In genomic region chr11:79039488-79039887, GRCm38 (mm10) we compare ENCODE assay signal across 10 mouse cellular contexts. TPM values are rescaled to one million over a fixed set of nuclear protein-coding genes. Genes with fewer than 3 reads are reported as not detected.
DNase-seq lines count a peak whose midpoint lies in the region; ATAC-seq lines count a peak whose summit lies in the region.
"Had no signal": no experiment of that assay in that cellular context is flagged by ENCODE, and none has a peak within 500 bp of the region (broad histone marks: within the 10 kb centered on the region; RNA-seq: fewer than 3 reads in every experiment).

No protein-coding gene starts in this region.

- H3K4me3 ChIP-seq in midbrain, embryonic 10.5 days, result no peak overlapping the region
- H3K4me3 ChIP-seq: liver, embryonic 13.5 days had no signal

- H3K27me3 ChIP-seq in midbrain, embryonic 10.5 days (ENCODE audit: low read depth, poor library complexity, severe bottlenecking), result no peaks in the 10 kb centered on the region
- H3K27me3 ChIP-seq: CH12.LX; liver, embryonic 13.5 days had no signal

- no peaks in the 10 kb centered on the region for H3K9me3 ChIP-seq in midbrain, embryonic 10.5 days (replicated peaks)
- H3K9me3 ChIP-seq: liver, embryonic 13.5 days had no signal

- DNase-seq in frontal cortex, postnatal 36 days (ENCODE audit: low spot score in 2 of 2), result peak; percentile 22 to 25
- no peak for DNase-seq in frontal cortex, postnatal 25 days (ENCODE audit: low spot score in 2 of 2)
- peak; percentile 75 for DNase-seq in Muller cell, postnatal 12 days (ENCODE audit: inconsistent ontology term)
- peak; percentile 49 to 68 for DNase-seq in kidney, postnatal 25 days
- DNase-seq in right cerebral cortex, postnatal 25 days, result no peak
- no peak for DNase-seq in midbrain, embryonic 10.5 days (ENCODE audit: low spot score)
- DNase-seq in cerebellum, postnatal 14 days, result no peak
- DNase-seq: liver, embryonic 13.5 days had no signal

- H3K4me1 ChIP-seq in midbrain, embryonic 10.5 days, result peaks cover 24% of the 10 kb centered on the region

- H3K27ac ChIP-seq in midbrain, embryonic 10.5 days (replicated peaks), result no peak overlapping the region
- H3K27ac ChIP-seq: liver, embryonic 13.5 days had no signal

- peak; percentile 34; the same call in 1 of the 2 replicates for ATAC-seq in erythroblast, adult 5-6 weeks (replicated peaks; ENCODE audit: low FRiP score, poor library complexity, severe bottlenecking)

- peaks cover 14% of the 10 kb centered on the region for H3K36me3 ChIP-seq in midbrain, embryonic 10.5 days

- WGBS in midbrain, embryonic 10.5 days, result 61% methylated on average over 2 of the region's 2 CpGs

RNA-seq across cellular contexts. Expression of gene Lgals9, which starts 54.7 kb away (rescaled TPM):
- total RNA-seq in erythroblast, adult 5-6 weeks (2015; ENCODE audit: low replicate concordance), result 155 and 163 TPM in 2 replicates
- 39.4 and 48.7 TPM in 2 replicates for total RNA-seq in erythroblast, adult 5-6 weeks (2017; ENCODE audit: low replicate concordance)
- 2.6 and 4.9 TPM in 2 replicates for polyA plus RNA-seq in midbrain, embryonic 10.5 days (2016; fragmentation: Nextera tagmentation; extraction: Ambion mirVana)

Comparison
In these comparisons a context has a peak if more than half of its experiments do, and no peak if none do; other contexts are left out.
1. DNase-seq: peak in frontal cortex, postnatal 36 days (2 of 2), Muller cell, postnatal 12 days (single experiment) and kidney, postnatal 25 days (2 of 2); none in frontal cortex, postnatal 25 days (0 of 2), right cerebral cortex, postnatal 25 days (single experiment), midbrain, embryonic 10.5 days (single experiment) and cerebellum, postnatal 14 days (0 of 2).